Mouse (Mus musculus) hindbrain, embryonic 16.5 days (tissue): Measurements from ENCODE around the gene Snrpa. TPM values are rescaled to one million over a fixed set of nuclear protein-coding genes. Genes with fewer than 3 reads are reported as not detected.
A peak's percentile ranks its signal among the peaks of the same experiment; 100 is the strongest.

Experiments used
- ATAC-seq: fragments of 200-750 bp; cut with Nextera tagmentation; 2 replicates; pipeline ENCODE4 v1.8.0; 2017; ENCODE audit warnings: moderate TSS enrichment, moderate library complexity
- H3K27ac ChIP-seq: fragments of 300-500 bp; sonication (generic); 2 replicates; pipeline ENCODE4 v1.5.1; 2014; ENCODE audit warnings: low read depth, mild to moderate bottlenecking, control low read depth, low read length, moderate library complexity
- H3K27me3 ChIP-seq: fragments of 300-500 bp; sonication (generic); replicated peaks from 2 replicates; pipeline ENCODE4 v1.6.1; 2014; ENCODE audit warnings: low read length; ENCODE audit not compliant: control insufficient read depth, insufficient read depth
- H3K36me3 ChIP-seq: fragments of 300-500 bp; sonication (generic); 2 replicates; pipeline ENCODE4 v1.6.1; 2014; ENCODE audit warnings: mild to moderate bottlenecking, low read length, moderate library complexity, mixed read lengths; ENCODE audit not compliant: control insufficient read depth, insufficient read depth
- H3K4me1 ChIP-seq: fragments of 300-500 bp; sonication (generic); 2 replicates; pipeline ENCODE4 v1.6.1; 2014; ENCODE audit warnings: low read depth, low read length; ENCODE audit not compliant: control insufficient read depth, insufficient read depth
- H3K4me2 ChIP-seq: fragments of 300-500 bp; sonication (generic); 2 replicates; pipeline ENCODE4 v1.6.1; 2014; ENCODE audit warnings: mild to moderate bottlenecking, low read length, control low read depth, moderate library complexity
- H3K4me3 ChIP-seq: fragments of 300-500 bp; sonication (generic); 2 replicates; pipeline ENCODE4 v1.5.1; 2014; ENCODE audit warnings: mild to moderate bottlenecking, low read length, control low read depth, moderate library complexity
- H3K9ac ChIP-seq: fragments of 300-500 bp; sonication (generic); 2 replicates; pipeline ENCODE4 v1.6.1; 2014; ENCODE audit warnings: low read depth, mild to moderate bottlenecking, control low read depth, low read length, moderate library complexity
- H3K9me3 ChIP-seq: fragments of 300-500 bp; sonication (generic); 2 replicates; pipeline ENCODE4 v1.6.1; 2014; ENCODE audit warnings: mild to moderate bottlenecking, low read length, moderate library complexity; ENCODE audit not compliant: control insufficient read depth
- WGBS: fragments of 180-500 bp; shearing (Covaris S2); extraction: QIAGEN DNeasy Blood & Tissue Kit; methylation state at CpG from one replicate; pipeline ENCODE4 v1.1.7; 2014; 5-methylcytosine and 5-hydroxymethylcytosine counted together
- polyA plus RNA-seq: library from polyadenylated mRNA; unstranded; fragments of >200 nt; fragmentation: Nextera tagmentation; extraction: Ambion mirVana; gene quantifications from 2 replicates; pipeline ENCODE4 v1.2.1, GENCODE M21; 2015

Gene Snrpa
- polyA plus RNA-seq, 1 experiment from 2014 or later, result 177 TPM

DNA sequence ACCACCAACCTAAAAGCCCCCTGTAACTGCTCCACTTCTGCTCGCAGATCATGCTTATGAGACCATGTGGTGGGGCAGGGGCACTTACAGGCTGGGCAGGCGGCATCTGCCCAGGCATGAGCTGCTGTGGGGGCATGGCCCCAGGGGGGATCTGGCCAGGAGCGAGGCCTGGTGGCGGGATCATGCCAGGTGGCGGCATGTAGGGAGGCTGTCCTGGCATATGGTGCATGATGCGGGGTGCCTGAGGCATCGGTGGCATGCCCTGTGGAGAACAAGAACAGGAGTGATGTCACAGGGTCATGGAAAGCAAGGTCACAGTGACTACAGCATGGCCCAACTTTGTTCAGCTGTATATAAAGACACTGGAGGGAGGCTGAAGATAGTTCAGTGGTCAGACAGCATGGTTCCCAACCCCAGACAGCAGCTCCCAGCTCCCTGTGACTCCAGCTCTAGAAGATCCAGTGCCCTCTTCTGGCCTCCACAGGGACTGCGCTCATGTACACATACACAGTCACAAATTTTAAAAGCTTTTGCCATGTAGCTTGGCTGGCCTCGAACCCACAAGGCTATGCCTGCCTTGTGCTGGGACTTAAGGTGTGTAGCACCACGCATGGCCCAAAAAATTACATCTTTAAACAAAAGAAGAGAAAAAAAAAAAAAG, 6.7 kb downstream of the Snrpa start:
- Histone ChIP-seq H3K4me3 (no peak overlapping the region), H3K4me1 (peaks cover 10% of the 10 kb centered on the region), H3K27me3 (no peaks in the 10 kb centered on the region), H3K4me2 (no peak overlapping the region), H3K9ac (no peak overlapping the region), H3K9me3 (no peaks in the 10 kb centered on the region), H3K36me3 (peaks cover 75% of the 10 kb centered on the region), H3K27ac (no peak overlapping the region)
- no peak for ATAC-seq
- 81% methylated on average over 10 of the region's 10 CpGs for WGBS

DNA sequence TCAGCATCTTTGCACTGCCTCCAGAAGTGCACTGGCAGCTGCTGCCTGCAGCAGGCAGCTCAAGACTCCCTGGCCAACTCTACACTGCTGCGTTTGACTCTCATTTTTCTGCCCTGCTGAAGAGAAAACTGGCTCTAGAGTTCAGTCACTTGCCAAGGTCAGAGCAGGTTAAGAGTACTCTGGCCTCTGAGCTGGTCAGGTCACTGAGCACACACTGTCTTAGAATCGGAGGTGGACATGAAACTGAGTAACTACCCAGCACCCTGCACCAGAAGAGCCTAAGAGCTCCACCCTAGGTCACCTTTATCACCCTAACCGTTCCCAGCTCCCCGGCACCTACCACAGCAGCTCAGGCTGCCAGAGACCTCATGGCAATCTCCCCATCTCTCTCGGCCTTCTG, 10.1 kb downstream of the Snrpa start:
- ATAC-seq, result no peak
- 93% methylated on average over 5 of the region's 5 CpGs for WGBS
- peaks cover 57% of the 10 kb centered on the region for H3K36me3 ChIP-seq
- H3K4me2 ChIP-seq, result no peak overlapping the region
- no peak overlapping the region for H3K4me3 ChIP-seq
- no peak overlapping the region for H3K9ac ChIP-seq
- H3K27ac ChIP-seq, result no peak overlapping the region
- no peaks in the 10 kb centered on the region for H3K27me3 ChIP-seq
- no peaks in the 10 kb centered on the region for H3K9me3 ChIP-seq
- no peaks in the 10 kb centered on the region for H3K4me1 ChIP-seq

DNA sequence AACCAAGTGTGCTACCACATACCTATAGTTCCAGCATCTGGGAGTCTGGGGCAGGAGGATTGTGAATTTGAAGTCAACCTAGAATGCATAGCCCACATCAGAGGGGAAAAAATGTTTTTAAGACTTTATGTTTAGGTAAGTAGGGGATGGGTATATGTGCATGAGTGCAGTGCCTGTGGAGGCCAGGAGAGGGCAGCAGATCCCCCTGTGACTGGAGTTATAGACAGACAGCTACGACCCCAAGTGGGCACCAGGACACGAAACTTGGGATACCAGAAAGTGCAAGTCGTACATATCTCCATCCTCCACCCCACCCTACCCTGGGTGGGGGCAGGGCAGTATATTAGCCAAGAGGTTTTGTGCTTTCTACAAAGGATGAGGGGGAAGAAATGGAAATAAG, 11.1 kb downstream of the Snrpa start:
- Histone ChIP-seq H3K27me3 (no peaks in the 10 kb centered on the region), H3K9ac (no peak overlapping the region), H3K4me2 (no peak overlapping the region), H3K27ac (no peak overlapping the region), H3K36me3 (peaks cover 47% of the 10 kb centered on the region), H3K9me3 (no peaks in the 10 kb centered on the region), H3K4me1 (no peaks in the 10 kb centered on the region), H3K4me3 (no peak overlapping the region)
- WGBS, result 59% methylated on average over 3 of the region's 3 CpGs
- ATAC-seq, result no peak

DNA sequence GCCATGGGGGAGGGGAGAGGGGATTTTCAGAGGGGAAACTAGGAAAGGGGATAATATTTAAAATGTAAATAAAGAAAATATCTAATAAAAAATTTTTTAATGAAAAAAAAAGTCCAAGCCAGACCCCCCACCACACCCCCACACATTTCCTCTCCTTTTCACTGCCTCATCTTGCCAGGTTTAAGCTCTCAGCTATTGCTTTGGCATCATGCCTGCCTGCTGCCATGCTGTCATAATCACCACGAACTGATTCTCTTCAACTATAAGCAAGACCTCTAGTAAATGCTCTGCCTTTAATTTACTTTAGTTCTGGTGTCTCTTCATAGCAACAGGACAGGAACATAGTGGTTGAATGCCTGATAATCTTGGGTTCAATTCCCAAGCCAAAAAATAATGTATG, 13.6 kb downstream of the Snrpa start:
- Histone ChIP-seq H3K9ac (no peak overlapping the region), H3K4me3 (no peak overlapping the region)
- ATAC-seq, result no peak

DNA sequence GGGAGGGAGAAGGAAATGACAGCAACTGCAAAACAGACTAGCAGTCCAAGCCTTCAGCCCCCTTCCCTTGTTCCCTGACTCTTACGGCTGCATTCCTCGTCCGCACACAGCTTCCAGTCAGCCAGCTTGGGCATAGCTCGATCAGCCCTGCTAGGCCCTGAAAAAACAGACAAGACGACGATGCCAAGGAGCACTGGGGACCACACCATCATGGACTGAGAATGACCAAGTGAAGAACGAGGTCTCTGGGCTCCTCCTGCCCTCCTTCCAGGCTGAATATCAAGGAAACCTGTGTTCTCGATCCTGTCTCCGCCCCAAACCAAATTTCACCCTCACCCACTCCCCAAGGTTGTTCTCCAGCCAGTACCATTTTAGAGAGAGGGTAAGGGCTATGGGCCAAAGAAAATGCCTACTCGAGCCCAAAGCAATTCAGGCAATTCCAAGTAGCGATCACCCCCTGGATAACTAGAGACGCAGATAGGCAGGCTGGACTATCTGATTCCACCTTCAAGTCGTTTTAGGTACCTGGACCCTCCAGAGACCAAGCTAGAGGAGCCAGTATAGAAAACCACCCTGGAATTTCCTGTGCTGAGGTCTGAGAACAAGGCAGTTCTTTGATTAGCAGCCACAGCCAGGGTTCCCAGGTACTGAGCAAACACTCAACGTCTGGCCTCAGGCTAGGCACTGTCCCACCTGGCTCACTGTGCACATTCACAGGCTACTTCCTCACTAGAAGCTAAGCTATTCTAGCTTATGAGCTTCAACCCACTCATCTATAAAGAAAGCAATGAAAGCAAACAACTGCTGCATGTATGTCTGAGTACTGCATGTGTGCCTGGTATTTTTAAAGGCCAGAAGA, 15.0 kb downstream of the Snrpa start, which contains the start of the genes Gm21983 and Mia:
TSS of gene Gm21983 (minus strand) at position 250 of the 859 bp plus-strand sequence.
TSS of gene Mia (minus strand) at position 321 of the 859 bp plus-strand sequence.
- ATAC-seq, result no peak
- Histone ChIP-seq H3K27me3 (no peaks in the 10 kb centered on the region), H3K4me2 (peak within 1 kb of the TSS; percentile 54; the same call in 1 of the 2 replicates), H3K4me1 (peaks cover 9% of the 10 kb centered on the region), H3K4me3 (no peak within 1 kb of the TSS), H3K27ac (peak within 1 kb of the TSS; percentile 55; the same call in 1 of the 2 replicates), H3K9me3 (no peaks in the 10 kb centered on the region), H3K36me3 (peaks cover 19% of the 10 kb centered on the region), H3K9ac (no peak within 1 kb of the TSS)
- WGBS, result 65% methylated on average over 14 of the region's 14 CpGs

More for the DNA sequence above, 13.6 kb downstream of the Snrpa start:
- Histone ChIP-seq H3K4me1 (peaks cover 9% of the 10 kb centered on the region), H3K4me2 (no peak overlapping the region), H3K27me3 (no peaks in the 10 kb centered on the region), H3K27ac (no peak overlapping the region), H3K36me3 (peaks cover 26% of the 10 kb centered on the region), H3K9me3 (no peaks in the 10 kb centered on the region)
- 70% methylated on average over 1 of the region's 1 CpGs for WGBS

DNA sequence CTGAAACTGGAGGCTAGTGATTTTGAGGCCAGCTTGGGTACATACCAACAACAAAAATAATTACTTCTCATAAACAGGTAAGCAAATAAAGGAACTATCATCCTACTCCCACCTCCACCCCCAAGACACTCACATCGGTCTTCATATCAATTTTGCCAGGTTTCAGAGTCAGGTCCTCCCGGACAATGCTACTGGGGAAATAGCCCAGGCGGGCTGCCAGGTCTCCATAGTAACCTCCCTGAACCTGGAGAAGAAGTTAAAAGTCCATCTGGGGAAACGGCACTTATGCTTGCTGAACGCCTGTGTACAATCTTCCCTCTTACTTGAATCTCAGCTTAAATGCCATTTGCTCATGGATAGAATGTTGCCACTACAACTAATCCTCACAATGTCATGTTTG, 16.0 kb downstream of the Snrpa start:
- 0 out of 2 replicates have a peak overlapping the region, but pooled peaks have one; percentile 55 for H3K27ac ChIP-seq
- H3K9ac ChIP-seq, result no peak overlapping the region
- peaks cover 9% of the 10 kb centered on the region for H3K36me3 ChIP-seq
- H3K27me3 ChIP-seq, result no peaks in the 10 kb centered on the region
- H3K9me3 ChIP-seq, result no peaks in the 10 kb centered on the region
- H3K4me3 ChIP-seq, result no peak overlapping the region
- no peak for ATAC-seq
- H3K4me2 ChIP-seq, result peak overlapping the region; percentile 54; the same call in 1 of the 2 replicates
- 32% methylated on average over 5 of the region's 5 CpGs for whole genome bisulfite sequencing
- peaks cover 9% of the 10 kb centered on the region for H3K4me1 ChIP-seq

DNA sequence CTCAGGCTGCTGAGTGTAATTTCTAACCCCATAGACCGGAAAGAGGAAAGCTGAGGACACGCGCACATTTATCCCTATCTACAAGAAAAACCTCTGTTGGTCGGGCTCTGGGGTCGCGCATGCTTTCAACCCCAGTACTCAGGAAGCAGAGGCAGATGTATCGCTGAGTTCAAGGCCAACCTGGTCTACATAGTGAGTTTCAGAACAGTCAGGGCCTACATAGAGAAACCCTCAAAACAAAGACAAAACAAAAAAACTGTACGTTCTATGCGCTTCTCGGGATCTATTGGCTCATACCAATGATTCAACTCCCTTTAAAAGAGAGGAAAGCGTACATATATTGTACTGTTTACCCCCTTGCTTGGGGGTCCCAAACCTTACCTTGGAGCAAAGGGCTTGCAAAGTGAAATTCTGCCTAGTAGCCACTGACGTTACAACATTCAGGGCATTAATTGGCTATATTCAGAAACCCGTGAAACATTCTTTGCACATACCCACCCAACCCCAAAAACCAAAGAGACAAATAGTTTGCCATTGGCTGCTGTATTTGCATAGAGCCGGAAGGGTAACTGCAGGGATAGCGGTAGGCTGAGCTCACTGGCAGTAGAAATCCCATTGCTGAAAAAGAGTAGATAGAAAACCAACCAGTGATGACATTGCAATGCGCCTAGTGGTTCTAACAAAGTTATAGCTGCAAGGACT, 16.7 kb downstream of the Snrpa start:
- no peaks in the 10 kb centered on the region for H3K27me3 ChIP-seq
- H3K9ac ChIP-seq, result peak overlapping the region; percentile 53; the same call in 1 of the 2 replicates
- peak overlapping the region; percentile 81 for H3K27ac ChIP-seq
- peak overlapping the region; percentile 77 for H3K4me3 ChIP-seq
- no peaks in the 10 kb centered on the region for H3K9me3 ChIP-seq
- no peak; the same call in 1 of the 2 replicates for ATAC-seq
- H3K4me2 ChIP-seq, result peak overlapping the region; percentile 54
- peaks cover 6% of the 10 kb centered on the region for H3K36me3 ChIP-seq
- H3K4me1 ChIP-seq, result peaks cover 9% of the 10 kb centered on the region
- WGBS, result 47% methylated on average over 16 of the region's 16 CpGs

DNA sequence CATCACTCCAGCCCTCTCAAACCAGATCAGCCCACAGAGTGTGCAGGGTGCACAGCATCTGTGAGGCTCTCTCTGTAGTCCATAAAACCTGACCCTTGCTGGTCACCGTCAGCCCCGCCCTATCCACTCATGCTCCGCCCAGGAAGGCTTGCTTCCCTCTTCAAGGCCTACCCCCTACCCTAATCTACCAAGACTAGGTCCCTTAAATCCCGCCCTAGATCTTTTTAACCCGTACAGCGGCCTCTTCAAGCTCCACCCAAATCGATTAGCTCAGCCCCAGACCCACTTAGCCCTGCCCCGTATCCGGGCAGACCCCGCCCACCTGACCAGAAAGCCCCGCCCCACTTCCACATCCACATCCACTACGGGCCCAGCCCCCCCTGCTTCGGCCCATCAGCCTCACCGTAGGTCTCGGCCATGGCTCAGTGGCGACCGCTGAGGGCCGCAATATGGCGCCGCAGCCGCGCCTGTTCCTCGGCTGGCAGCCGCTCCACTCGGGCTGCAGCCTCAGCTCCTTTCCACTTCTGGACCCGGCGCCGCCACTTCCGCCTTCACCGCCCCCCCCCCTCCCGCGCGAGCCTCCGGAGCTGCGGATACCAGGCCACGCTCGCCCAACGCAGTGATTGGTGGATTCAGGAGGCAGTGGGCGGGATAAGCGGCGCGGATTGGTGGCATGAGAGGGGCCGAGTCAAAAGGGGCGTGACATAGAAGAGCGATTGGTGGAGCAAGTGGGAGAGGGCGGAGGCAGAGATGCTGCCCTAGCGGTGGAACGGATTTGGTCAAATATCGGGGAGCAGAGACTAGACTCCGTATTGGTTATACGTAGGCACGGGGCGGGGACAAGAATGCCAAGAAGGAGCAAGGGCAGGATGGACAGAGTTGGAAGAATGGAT, 17.5 kb downstream of the Snrpa start, which contains the start of gene Rab4b:
TSS of gene Rab4b (minus strand) at position 573 of the 893 bp plus-strand sequence.
- Histone ChIP-seq H3K27me3 (no peaks in the 10 kb centered on the region), H3K4me1 (peaks cover 9% of the 10 kb centered on the region), H3K36me3 (peaks cover 7% of the 10 kb centered on the region; the same call in 1 of the 2 replicates), H3K9ac (peak within 1 kb of the TSS; percentile 79), H3K9me3 (no peaks in the 10 kb centered on the region), H3K4me3 (peak within 1 kb of the TSS; percentile 77), H3K27ac (peak within 1 kb of the TSS; percentile 95), H3K4me2 (peak within 1 kb of the TSS; percentile 56)
- ATAC-seq, result peak; percentile 98
- WGBS, result under 1% methylated on average over 46 of the region's 53 CpGs
